Mouse (Mus musculus): ENCODE results near the gene Olfr1211.

The Olfr1211 gene

GRCm38 (mm10) chr2:88938011-88938410, at the start of gene Olfr1211:
Gene Olfr1211 (minus strand): TSS chr2:88938111.
- DNase-seq (ENCODE audit: low read depth): no peak

- DNase-seq (ENCODE audit: low read depth): no peak
Observed at GRCm38 (mm10) chr2:88980181-88980580, 42.3 kb upstream of the Olfr1211 start, which contains the start of gene Gm13762. Gene Gm13762 (minus strand): TSS chr2:88980281.

GRCm38 (mm10) chr2:88953669-88954068, 15.8 kb upstream of the Olfr1211 start, which contains the start of gene Olfr1212:
Gene Olfr1212 (plus strand): TSS chr2:88953969.
- no peak for DNase-seq (ENCODE audit: low read depth)

GRCm38 (mm10) chr2:88915057-88915456, 22.9 kb downstream of the Olfr1211 start, which contains the start of gene Olfr1209:
Gene Olfr1209 (minus strand): TSS chr2:88915157.
- DNase-seq (ENCODE audit: low read depth): no peak

DNA sequence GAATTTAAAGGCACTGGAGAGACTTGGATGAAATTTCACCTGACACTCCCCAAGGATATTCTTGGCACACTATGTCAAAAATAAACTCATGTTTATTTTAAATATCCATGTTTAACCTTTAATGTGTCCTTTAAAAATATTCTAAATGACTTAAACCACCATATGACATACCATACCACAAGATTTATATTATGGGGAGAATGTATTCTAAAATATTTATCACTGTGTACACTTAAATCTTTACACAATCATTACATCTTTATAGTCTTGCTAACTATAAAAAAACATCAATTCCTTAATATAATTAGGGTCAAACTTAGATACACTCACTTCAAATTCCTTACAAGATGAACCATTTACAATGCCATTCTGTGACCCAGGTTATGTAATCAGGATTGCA, 35.7 kb downstream of the Olfr1211 start, which contains the start of gene Olfr1208:
TSS of gene Olfr1208 (minus strand) at position 101 of the 400 bp plus-strand sequence.
- no peak for DNase-seq (ENCODE audit: low read depth)

Data from c-Kit-positive CD71-positive TER-119-negative erythroid progenitor cells, embryonic 14.5 days (primary cell).